Mouse (Mus musculus): ENCODE data around the gene Bmf. TPM values are rescaled to one million over a fixed set of nuclear protein-coding genes. Genes with fewer than 3 reads are reported as not detected.

Gene Bmf
- 1.2 and 2.1 TPM in 2 replicates for polyA plus RNA-seq (2015; fragmentation: Nextera tagmentation; extraction: Ambion mirVana)

DNA sequence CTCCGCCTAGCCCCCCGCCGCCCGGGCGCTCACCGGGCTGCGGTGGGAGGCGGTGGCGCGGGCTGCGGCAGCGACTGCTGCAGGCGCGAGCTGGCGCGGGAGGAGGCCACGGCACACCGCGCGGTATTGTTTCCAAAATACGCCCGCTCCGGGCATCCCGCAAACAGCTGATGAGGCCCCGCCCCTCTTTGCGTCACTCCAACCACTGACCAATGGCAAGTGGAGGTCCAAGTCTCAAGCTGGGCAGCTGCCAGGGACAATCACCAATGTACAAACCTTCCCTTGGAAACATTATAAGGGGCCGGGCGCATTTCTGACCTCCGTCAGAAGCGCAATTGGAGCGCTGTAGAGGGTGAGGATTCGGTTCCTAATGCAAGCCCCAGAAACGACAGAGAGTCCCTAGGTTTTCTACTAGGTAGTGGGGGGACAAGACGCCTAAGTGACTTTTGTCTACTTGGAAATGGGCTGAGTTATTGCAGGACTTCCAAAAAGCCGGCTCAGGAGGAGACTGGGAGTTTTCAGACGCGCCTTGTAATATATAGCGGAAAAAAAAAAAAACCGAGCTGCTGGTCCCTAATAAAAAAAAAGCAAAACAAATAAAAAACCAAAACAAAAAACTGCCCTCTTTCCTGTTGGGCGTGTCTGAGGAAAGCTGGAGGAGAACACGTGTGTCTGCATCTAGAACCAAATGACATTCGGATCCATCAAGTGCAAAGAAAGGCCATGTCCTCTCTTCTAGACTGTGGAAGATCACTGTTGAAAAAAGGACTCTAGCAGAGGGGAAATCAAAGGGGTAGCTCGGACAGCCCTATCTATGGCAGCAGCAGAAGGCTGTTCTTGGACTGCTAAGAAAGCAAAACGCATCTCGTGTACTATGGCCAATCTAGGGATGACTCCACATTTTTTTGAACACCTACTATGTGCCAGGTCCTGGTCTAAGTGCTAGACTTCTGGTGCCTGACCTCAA, at the start of gene Bmf:
Gene Bmf (minus strand): TSS at position 181 of the 967 bp plus-strand sequence.

GRCm38 (mm10) chr2:118597673-118598568, 48.4 kb upstream of the Bmf start, which contains the start of gene Bub1b:
Gene Bub1b (plus strand): TSS chr2:118598211.

DNA sequence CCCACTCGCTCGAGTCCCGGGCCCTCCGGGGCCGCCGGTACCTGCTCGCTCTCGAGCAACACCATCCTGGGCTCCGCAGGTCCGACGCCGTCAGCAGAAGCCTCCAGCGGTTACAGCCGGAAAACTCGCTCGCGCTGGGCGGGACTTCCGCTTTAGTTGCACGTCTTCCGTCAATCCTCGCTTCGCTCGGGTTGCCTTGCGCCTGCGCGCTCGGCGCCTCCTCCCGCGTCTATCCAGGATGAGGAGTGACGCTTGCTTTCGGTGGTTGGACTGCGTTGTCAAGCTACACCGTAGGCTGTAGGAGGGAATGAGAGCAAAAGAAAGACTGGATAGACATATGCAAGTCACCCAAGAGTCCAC, 70.0 kb downstream of the Bmf start, which contains the start of gene Srp14:
Gene Srp14 (minus strand): TSS at position 162 of the 360 bp plus-strand sequence.

Other genes starting within 250 kb of the Bmf start
- 0.32 and 0.34 TPM in 2 replicates for gene Gpr176, start 176.3 kb downstream of the Bmf start, polyA plus RNA-seq (2015; fragmentation: Nextera tagmentation; extraction: Ambion mirVana)
- 4.0 and 4.8 TPM in 2 replicates for gene Eif2ak4, start 161.1 kb downstream of the Bmf start, polyA plus RNA-seq (2015; fragmentation: Nextera tagmentation; extraction: Ambion mirVana)
- gene Srp14, start 70.0 kb downstream of the Bmf start, polyA plus RNA-seq (2015; fragmentation: Nextera tagmentation; extraction: Ambion mirVana) = 137 and 161 TPM in 2 replicates
- gene Bub1b, start 48.5 kb upstream of the Bmf start, polyA plus RNA-seq (2015; fragmentation: Nextera tagmentation; extraction: Ambion mirVana) = 41.6 and 42.6 TPM in 2 replicates
- gene Pak6, start 113.6 kb upstream of the Bmf start, polyA plus RNA-seq (2015; fragmentation: Nextera tagmentation; extraction: Ambion mirVana) = 0.24 and 0.28 TPM in 2 replicates
- gene Ankrd63, start 154.3 kb upstream of the Bmf start, polyA plus RNA-seq (2015; fragmentation: Nextera tagmentation; extraction: Ambion mirVana) = 0.06 and 0.12 TPM in 2 replicates
- gene Plcb2, start 178.8 kb upstream of the Bmf start, polyA plus RNA-seq (2015; fragmentation: Nextera tagmentation; extraction: Ambion mirVana) = 4.5 and 6.6 TPM in 2 replicates
- 16.0 and 16.9 TPM in 2 replicates for gene Inafm2, start 196.1 kb upstream of the Bmf start, polyA plus RNA-seq (2015; fragmentation: Nextera tagmentation; extraction: Ambion mirVana)
- gene Ccdc9b, start 213.0 kb upstream of the Bmf start, polyA plus RNA-seq (2015; fragmentation: Nextera tagmentation; extraction: Ambion mirVana) = 0.95 and 1.1 TPM in 2 replicates
- not detected in 2 replicates for gene Phgr1, start 223.1 kb upstream of the Bmf start, polyA plus RNA-seq (2015; fragmentation: Nextera tagmentation; extraction: Ambion mirVana)
- 0.13 and 0.19 TPM in 2 replicates for gene Disp2, start 230.0 kb upstream of the Bmf start, polyA plus RNA-seq (2015; fragmentation: Nextera tagmentation; extraction: Ambion mirVana)

All from spleen, postnatal 0 days (tissue).